Mouse (Mus musculus) thymus, postnatal 10 days (tissue): ENCODE measurements around the gene Srl.
"Not testable (repeated sequence)": the region's sequence is repeated elsewhere in the genome, so short reads cannot be mapped to it uniquely, and the experiment has no call there.

Experiments
- DNase-seq, 2 experiments: peaks; one replicate each; pipeline ENCODE4 v3.0.0; 2021; ENCODE audit warnings: low spot score in 2 of 2

Gene Srl

DNA sequence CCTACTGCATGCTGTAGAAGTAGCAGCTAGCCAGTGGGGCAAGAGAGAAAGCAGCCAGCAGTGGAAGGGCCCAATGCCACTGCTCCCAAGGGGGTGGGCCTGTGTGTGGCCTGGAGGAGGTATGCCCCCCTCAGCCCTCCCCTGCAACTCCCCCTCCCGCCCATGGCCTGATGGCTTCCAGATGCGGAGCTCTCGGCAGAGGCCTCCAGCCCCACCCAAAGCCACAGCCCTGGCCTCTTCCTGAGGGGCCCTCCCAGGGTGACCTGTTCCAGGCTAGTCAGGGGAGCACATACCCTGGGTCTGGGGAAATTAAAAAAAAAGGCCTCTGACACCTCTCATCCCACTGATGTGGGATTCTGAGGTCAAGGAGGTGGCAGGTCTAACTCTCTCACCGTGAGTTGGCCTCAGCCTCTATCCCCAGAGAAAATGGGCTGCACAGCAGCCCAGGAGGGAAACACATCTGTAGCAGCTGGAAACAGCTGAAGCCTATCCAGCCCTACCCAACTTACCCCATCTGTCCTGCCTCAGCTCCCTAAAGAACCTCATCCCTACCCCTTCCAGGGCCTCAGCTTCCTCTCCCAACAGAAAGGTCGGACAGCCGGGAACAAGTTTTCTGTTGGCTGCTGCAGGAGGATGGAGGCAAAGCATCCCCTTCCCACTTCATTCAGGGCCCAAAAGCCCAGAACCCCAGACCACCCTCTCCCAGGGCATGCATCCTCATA lies 11.4 kb upstream of the Srl start:
- DNase-seq = no peak

DNA sequence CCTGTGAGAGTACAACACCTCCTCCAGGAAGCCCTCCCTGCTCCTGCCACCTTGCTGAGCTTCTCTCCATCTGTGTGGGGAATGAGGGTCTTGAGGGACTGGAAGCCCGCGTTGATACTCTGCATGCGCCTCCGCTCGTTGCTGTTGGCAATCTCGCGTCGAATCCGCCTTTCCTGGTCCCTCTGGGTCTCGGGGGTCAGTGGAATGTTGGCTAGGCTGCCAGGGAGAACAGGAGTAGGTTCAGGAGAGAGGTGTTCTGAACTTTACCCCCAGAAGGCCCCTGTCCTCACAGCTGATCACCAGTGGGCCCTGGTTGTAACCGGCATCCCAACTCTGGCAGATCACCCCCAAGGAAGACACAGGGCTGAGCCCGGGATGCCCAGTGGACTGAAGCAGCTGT lies 10.3 kb upstream of the Srl start:
- DNase-seq = no peak

DNA sequence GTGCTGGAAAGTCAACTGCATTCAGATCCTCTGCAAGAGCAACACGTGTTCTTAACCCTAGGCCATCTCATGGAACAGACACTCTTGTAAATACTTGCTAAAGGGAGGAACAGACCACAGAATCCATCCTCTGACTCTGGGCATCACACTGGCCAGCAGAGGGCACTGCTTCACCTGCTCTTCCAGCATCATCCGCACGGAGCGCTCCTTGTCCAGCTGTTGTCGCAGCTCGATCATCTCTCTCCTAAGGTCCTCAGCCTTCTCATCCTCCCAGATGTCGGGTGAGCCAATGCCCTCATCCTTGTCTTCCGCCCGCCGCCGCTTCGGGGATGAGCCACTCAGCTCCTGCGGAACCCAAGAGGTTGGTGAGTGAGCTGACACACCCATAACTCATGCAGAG lies 9.4 kb upstream of the Srl start:
- peak in 1 of 2 experiments; percentile 41 for DNase-seq

DNA sequence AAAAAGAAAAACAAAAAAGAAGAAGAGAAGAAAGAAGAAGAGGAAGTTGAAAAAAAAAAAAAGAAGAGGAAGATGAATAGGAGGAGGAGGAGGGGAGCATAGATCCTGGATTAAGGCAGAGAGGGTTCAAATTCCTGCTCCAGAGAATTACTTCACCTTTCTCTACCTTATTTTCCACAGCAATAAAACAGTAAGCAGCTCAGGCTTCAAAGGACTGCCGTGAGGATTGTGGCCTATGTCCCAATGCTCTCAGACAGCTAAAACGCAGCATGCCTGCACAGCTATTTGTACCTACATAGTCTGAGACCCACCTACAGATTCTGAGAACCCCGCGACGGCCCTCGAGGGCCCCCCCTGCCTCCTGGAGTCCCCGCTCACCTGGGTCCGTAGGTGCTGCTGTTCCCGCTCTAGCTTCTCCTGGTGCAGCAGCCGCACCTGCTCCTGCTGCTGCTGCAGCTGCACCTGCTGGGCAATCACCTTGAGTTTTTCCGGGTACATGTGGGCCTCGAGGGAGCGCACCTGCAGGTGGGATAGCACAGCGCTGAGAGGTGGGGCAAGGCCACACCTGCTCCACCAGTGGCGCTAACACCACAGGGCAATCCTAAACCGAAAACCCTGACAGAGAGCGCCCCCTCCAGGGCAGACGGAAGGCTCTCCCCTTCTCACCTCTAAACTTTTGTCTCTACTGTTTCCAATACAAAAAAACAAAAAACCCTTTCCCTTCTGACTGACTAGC lies 7.5 kb upstream of the Srl start:
- DNase-seq = no peak

DNA sequence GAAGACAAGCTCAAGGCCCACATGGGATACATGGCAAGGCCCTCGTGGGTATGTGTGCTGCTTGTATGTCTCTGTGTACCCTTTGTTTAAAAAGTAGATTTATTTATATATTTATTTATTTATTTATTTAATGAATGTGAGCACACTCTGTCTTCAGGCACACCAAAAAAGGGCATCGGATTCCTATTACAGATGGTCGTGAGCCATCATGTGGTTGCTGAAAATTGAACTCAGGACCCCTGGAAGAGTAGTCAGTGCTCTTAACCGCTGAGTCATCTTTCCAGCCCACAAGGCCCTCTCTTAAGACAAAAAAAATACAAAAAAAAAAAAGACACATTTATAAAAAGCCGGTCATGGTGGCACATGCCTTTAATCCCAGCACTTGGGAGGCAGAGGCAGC lies 6.0 kb upstream of the Srl start:
- DNase-seq = no peak

DNA sequence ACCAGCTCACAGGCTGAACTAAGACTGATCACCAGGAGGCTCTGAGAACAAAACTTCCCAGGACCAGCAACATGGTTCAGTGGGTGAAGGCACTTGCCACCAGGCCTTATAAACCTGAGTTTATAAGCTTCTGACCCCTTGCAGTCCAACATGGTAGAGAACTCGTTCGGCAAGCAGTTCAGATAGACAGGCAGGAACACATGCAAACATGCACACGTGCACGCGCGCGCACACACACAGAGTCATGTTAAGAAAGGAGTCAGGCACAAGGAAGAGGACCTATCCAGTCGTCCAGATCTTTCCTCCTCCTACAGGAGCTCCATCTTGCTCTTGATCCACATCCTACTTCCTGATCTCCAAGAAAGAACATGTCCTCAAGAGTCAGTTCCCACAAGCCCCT lies 5.2 kb upstream of the Srl start:
- DNase-seq = no peak

DNA sequence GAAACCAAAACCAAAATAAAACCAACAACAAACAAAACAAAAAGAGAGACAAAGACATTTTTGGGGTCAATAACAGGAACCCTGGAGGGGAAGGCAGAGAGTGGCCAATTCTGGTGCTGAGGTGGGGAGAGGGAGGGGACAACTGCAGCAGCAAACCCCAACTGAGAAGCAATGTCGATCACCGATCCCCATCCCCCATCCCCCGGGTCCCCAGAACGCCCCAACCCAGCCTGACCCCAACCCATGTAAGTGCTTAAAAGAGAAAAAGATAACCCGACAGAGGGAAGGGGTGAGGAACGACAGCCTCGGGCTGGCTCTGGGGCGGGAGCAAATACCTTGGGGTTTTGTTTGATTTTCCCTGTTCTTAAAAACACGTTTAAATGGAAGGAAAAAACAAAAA lies 3.2 kb upstream of the Srl start:
- DNase-seq = no peak

DNA sequence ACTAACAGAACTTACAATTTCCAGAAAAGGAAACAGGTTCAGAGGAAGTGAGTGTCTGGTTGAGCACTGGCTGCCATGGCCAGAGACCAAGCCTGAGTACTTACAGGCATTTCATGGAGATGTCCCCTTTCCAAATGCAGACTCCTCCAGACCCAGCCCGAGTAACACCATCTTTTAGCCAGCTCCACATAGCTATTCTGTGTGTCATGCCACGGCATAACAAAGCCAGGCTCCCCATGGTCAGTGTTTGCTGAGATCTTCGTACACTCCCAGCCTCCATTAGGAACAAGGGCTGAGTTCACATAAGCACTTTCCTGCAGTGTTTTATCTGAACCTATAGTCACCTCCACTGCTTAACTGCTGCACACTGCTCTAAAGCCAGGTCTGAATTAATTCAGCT lies 1.6 kb upstream of the Srl start:
- no peak for DNase-seq

DNA sequence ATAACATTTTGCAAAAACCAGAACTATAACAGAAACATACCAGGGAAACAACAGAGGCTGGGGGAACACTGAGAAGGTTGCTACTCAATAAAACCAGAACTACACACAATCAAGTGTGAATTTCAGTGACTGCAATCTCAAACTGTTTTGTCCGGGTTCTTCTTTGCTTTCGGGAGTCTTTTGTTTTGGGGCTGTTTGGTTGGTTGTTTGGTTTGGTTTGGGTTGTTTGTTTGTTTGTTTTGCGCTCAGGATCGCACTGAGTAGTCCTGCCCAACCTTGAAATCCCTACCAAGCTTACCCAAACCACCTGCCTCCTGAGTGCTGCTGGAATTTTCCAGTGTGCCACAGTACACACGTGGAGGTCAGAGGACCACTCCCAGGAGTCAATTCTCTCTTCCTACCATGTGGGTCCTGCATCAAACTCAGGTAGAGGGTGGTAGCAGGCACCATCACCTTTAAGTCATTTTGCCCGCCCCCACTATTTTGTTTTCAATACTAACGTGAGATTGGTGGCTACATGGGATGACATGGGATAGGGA lies 689 bp upstream of the Srl start:
- no peak for DNase-seq

DNA sequence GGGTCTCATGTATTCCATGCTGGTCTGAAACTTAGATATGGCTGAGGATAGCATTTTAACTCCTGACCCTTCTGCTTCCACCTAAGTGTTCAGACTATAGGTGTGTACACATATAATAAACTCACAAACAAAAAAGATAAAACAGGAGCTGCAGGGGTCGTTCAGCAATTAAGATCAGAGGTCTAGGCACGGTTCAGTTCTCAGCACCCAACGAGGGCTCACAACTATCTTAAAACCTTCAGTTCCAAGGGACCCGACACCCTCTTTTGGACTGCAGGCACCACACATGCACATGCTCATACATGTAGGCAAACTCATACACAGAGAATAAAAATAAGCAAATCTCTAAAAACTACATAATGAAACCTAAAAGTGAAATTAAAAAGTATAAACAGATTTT lies 583 bp downstream of the Srl start:
- no peak for DNase-seq

DNA sequence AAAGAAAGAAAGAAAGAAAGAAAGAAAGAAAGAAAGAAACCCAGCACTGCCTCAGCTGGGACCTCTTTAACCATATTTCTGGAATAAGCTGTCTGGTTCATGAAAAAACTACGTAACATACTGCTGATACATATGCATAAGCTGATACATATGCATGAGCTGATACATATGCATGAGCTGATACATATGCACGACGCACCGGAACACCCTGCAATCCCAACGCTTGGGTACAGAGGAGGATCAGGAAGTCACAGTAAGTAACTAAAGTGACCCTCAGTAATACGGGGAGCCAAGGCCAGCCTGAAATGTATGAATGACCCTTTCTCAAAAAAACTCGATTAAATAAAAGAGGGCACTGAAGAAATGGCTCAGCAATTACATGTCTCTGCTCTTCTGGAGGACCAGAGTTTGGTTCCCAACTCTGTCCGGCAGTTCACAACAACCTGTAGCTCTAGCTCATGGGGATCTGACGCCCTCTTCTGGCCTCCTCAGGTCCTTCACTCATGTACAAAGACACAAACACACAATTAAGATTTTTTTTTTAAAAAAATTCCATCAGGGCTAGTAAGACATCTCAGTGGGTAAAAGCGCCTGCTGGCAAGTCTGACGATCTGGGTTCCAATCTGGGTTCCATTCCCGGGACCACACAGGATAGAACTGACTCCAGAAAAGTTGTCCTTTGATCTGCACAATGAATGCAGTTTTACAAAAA lies 1.4 kb downstream of the Srl start:
- no peak for DNase-seq

DNA sequence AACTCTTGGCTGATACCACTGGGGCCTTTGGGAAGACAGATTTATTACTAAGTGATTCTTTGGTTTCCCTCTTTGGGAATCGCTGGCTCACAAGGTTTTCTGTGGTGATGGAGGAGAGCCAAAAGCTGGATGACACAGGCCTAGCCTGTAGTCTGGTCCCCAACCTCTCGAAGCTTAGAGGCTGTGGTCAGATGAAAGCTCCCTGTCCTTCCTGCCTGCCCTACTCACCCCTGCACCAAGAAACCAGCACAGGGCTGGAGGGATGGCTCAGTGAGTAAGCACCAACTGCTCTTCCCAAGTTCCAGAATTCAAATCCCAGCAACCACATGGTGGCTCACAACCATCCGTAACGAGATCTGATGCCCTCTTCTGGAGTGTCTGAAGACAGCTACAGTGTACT lies 2.1 kb downstream of the Srl start:
- DNase-seq = no peak

DNA sequence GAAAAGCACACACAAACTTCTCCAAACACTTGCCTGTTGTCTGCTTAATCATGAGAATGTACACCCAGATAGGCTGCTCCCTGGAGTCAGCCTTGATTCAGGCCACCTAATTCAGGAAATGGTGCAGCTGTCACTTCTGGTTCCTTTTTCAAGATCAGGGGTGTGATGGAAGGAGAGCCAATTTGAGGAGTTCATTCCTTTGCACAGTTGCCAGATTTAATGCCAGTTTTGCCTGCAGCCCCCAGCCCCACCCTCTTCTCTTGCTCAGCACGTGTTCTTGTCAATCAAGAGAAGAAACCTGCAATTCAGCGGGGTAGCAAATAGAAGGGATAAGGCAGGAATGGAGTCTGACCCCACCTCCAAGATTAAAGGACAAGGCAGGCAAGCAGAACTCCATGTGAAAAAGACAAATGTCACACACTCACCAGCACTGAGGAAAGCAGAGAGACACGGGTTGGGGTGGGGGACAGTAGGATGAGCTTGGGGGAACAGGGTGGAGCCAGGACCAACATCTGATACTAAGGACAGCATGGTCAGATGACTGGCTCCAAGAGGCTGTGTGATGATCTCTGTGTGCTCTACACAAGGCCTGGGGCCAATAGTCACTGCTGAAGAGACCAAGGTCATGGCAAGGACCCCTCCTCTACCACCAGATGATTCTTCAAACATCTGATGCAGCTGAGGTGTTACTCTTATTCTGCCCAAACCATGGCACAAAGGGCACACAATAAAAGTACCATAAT lies 3.8 kb downstream of the Srl start:
- no peak for DNase-seq

DNA sequence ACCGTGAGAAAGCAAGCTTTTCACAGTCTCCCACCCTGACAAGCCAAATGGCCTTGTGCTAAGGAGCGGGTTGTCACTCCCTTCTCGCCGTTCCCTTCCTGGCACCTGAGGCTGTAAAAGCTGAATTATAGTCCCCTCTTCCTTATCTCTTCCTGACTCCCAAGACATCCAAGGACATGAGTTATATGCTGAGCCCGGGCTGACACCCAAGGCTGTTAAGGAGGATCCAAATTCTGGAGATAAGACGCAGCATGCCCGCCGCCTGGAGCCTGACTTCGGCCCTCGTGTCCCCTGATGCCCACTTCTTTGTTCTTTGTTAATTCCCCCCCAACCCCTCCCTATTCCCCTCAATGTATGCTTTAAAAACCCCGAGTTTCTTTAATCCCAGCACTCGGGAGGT lies 14.2 kb downstream of the Srl start:
- not testable (repeated sequence) for DNase-seq

DNA sequence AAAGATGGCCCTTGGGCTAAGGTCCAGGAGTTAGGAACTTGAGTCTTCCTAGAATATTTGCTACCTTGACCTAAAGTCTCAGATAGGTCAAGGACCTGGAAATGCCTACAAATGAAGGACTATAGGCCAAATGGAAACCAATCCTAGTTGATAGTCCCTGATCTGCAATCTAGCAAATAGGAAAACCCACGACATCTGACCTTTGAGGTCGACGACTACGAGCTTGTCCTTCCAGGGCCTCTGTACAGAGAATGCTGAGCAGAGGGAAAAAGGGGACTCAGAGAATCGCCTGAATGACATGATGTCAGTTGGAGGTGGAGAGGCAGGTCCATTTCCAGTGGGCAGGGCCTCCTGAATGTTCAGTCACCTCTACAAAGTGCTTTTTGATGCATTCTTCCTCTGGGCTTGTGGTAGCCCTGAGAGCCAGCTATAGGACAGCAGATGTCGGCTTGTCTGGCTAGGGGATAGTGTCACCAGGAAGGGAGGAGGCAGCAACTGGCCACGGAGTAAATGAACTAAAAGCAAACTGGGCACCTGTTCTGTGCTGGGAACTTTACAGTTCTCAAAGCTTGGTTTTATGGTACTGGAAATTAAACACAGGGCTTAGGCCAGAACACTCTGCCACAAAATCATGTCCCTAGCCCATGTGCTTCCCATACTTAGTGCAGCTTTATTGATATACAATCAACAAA lies 18.2 kb downstream of the Srl start:
- DNase-seq = no peak

DNA sequence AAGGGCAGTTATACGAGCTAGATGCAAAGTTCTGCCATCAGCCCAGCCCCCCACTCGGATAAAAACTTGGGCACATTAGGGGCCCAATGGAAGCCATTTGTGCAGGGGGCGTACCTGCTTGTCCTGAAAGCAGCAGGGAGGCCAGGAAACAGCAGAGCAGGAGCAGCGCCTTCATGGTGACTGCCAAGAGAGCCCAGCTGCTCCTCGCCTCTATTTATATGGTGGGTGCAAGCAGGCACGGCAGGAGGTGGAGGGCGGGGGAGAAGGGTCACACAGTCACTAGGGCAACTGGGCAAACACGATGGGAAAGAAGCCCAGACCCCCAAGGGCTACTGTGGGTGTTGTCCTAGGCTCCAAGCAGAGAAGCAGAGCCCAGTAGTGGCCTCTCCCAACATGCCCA lies 18.7 kb downstream of the Srl start:
- DNase-seq = no peak

DNA sequence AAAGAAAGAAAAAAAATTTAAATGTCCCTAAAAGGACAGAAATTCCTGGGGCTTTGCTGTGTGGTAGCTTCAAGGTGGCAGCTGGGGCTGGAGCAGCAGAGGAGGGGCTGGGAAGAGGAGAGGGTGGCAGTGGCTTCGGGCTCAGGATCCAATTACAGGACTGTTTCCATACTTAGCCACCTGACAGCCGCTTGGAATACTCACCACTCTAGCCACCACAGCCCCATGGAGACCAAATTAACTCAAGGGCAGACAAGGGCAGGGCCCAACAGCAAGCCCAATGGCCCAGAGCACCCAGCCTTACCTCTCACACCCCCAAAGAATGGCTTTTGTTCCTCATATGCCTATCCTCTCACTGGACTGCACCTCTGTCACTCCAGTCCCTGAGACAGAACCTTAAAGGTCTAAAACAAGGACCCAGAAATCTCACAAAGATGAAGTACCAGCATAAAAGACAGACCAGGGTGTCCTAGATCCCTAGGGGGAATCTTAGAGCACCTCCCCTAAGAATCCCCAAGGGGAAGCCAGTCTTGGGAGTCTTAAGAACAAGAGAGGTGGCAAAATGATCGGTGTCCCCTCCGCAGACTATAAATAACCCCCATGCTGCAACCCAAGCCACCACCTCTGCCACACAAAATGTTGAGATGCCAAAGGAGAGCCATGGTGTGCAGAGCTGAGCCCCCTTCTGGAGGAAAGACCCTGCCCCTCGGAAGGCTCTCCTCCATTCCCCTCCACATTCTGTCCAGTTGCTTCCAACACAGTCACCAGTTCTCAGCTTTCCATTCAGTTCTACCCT lies 19.7 kb downstream of the Srl start:
- DNase-seq = no peak

DNA sequence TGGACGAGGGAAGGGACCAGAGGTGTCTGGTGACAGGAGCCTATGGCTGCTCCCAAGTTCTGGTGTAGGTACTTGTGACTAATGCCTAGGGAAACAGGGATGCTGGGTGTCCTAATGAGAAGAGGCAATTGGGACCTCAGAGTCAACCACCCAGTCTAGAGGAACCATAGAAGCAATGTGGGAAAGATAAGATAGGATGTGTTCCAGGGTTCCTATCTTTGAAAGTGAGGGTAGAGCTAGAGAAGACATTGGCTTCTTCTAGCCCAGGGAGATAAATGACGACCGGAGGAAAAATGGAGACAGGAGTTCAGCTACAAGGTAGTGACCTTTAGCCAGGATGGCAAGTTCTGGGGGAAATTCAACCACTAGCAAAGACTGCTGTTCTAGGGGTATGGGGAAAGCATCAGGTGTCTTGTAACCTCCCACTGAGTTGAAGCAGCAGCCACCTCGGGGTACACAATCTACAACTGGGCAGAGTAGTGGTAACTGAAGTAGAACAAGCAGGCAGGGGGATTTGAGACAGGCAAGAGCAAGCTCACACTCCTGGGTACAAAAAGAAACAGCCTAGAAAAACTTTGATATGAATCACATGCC lies 20.4 kb downstream of the Srl start:
- DNase-seq = no peak

DNA sequence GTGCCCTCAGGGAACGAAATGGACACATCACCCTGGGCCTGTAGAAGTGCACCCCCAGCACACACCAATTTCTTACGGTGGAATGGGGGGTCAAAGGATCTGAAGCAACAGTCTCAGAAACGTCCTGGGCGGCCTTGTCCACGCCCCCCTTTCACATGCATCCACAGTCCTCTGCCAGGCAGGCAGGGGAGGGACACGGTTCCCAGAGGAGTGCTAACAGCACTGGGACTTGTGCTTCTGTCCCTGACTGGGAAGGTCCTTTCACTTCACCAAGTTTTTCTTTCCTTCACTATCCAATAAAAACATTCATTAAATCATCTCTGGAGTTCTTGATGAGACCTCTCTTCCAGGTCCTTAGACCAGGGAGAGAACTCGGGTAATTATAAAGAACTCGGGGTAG lies 20.9 kb downstream of the Srl start:
- no peak for DNase-seq

DNA sequence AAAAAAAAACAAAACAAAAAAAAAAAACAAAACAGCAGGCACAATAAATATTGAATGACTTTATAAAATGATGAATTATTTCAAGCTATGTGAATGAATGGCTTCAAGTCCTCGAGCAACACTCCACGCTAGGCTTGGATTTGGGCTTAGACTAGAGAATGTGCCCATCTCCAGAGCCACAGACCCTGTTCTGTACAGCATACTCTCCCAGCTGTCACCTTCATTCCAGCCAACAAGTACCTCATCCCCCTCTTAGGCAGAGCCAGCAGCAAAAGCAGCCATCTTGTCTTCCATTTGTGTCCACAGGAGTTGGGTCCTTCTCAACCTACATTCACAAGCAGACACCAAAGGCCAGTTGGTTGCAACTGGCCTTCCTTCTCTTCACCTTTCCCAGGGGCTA lies 21.8 kb downstream of the Srl start:
- no peak for DNase-seq
